Mouse (Mus musculus): Measurements from ENCODE around the gene Agap2.

Agap2 gene

GRCm38 (mm10) chr10:127076082-127076481, 998 bp downstream of the Agap2 start:
- no peak for DNase-seq (ENCODE audit: low read depth, low spot score)

- DNase-seq (ENCODE audit: low read depth, low spot score) = no peak
Measured at GRCm38 (mm10) chr10:127077515-127077914, 2.4 kb downstream of the Agap2 start.

GRCm38 (mm10) chr10:127078001-127078676, 3.1 kb downstream of the Agap2 start:
- DNase-seq (ENCODE audit: low read depth, low spot score) = no peak

- no peak for DNase-seq (ENCODE audit: low read depth, low spot score)
Measured at GRCm38 (mm10) chr10:127078677-127079575, 3.8 kb downstream of the Agap2 start.

GRCm38 (mm10) chr10:127079665-127080391, 4.7 kb downstream of the Agap2 start:
- no peak for DNase-seq (ENCODE audit: low read depth, low spot score)

- DNase-seq (ENCODE audit: low read depth, low spot score) = no peak
Measured at GRCm38 (mm10) chr10:127080901-127081780, 6.1 kb downstream of the Agap2 start.

- DNase-seq (ENCODE audit: low read depth, low spot score) = no peak
Measured at GRCm38 (mm10) chr10:127081996-127082620, 7.0 kb downstream of the Agap2 start.

- no peak for DNase-seq (ENCODE audit: low read depth, low spot score)
Measured at GRCm38 (mm10) chr10:127083292-127083914, 8.3 kb downstream of the Agap2 start.

GRCm38 (mm10) chr10:127083915-127084306, 8.8 kb downstream of the Agap2 start:
- DNase-seq (ENCODE audit: low read depth, low spot score) = no peak

- DNase-seq (ENCODE audit: low read depth, low spot score) = no peak
Measured at GRCm38 (mm10) chr10:127085052-127085451, 10.0 kb downstream of the Agap2 start.

- DNase-seq (ENCODE audit: low read depth, low spot score) = no peak
Measured at GRCm38 (mm10) chr10:127085633-127086032, 10.5 kb downstream of the Agap2 start.

- no peak for DNase-seq (ENCODE audit: low read depth, low spot score)
Measured at GRCm38 (mm10) chr10:127090560-127091411, 15.7 kb downstream of the Agap2 start.

- no peak for DNase-seq (ENCODE audit: low read depth, low spot score)
Measured at GRCm38 (mm10) chr10:127091507-127092396, 16.7 kb downstream of the Agap2 start.

- DNase-seq (ENCODE audit: low read depth, low spot score) = no peak
Measured at GRCm38 (mm10) chr10:127092742-127093141, 17.7 kb downstream of the Agap2 start.

- DNase-seq (ENCODE audit: low read depth, low spot score) = no peak
Measured at GRCm38 (mm10) chr10:127094382-127094802, 19.3 kb downstream of the Agap2 start.

GRCm38 (mm10) chr10:127098514-127098913, 23.4 kb downstream of the Agap2 start:
- DNase-seq (ENCODE audit: low read depth, low spot score) = no peak

GRCm38 (mm10) chr10:127099191-127099590, 24.1 kb downstream of the Agap2 start:
- no peak for DNase-seq (ENCODE audit: low read depth, low spot score)

- no peak for DNase-seq (ENCODE audit: low read depth, low spot score)
Measured at GRCm38 (mm10) chr10:127099868-127100267, 24.8 kb downstream of the Agap2 start.
